Mouse (Mus musculus): ENCODE measurements around the gene Tmem100. TPM values are rescaled to one million over a fixed set of nuclear protein-coding genes. Genes with fewer than 3 reads are reported as not detected.

The Tmem100 gene
- polyA plus RNA-seq, 1 experiment from 2014 or later: 15.9 TPM

- no peak overlapping the region for H3K4me2 ChIP-seq
- peaks cover 14% of the 10 kb centered on the region for H3K27me3 ChIP-seq (replicated peaks)
- peaks cover 7% of the 10 kb centered on the region for H3K36me3 ChIP-seq
- no peak overlapping the region for H3K4me3 ChIP-seq
- WGBS: 90% methylated on average over 14 of the region's 14 CpGs
- H3K27ac ChIP-seq (ENCODE audit: poor library complexity, severe bottlenecking): no peak overlapping the region
- H3K9ac ChIP-seq: no peak overlapping the region
- peaks cover 20% of the 10 kb centered on the region for H3K4me1 ChIP-seq (replicated peaks)
- ATAC-seq (ENCODE audit: insufficient number of reproducible peaks, low FRiP score): no peak
- H3K9me3 ChIP-seq (replicated peaks): 0 out of 2 replicates have a peak, but pooled peaks cover 7% of the 10 kb centered on the region
These were observed 5.4 kb downstream of the Tmem100 start for GRCm38 (mm10) chr11:90035532-90035931.

DNA sequence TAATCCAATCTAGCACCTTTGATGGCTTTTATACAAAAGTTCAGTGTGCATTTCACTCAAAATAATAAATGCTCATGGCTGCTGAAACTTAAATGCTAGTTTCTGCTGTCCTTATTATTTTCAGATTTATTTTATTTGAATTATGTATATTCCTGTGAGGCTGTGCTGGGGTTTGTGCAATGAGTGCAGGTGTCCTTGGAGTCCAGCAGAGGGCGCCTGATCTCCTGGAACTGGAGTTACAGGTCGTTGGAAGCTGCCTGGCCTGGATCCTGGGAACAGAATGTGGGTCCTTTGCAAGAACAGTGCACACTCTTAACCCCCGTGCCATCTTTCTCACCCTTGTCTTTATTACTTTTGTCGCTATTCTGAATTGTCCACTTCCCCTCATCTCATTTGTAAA is 6.3 kb downstream of the Tmem100 start:
- H3K9ac ChIP-seq: no peak overlapping the region
- WGBS: 87% methylated on average over 4 of the region's 4 CpGs

GRCm38 (mm10) chr11:90038022-90038421 is 7.9 kb downstream of the Tmem100 start:
- ATAC-seq (ENCODE audit: insufficient number of reproducible peaks, low FRiP score): no peak
- no peaks in the 10 kb centered on the region for H3K27me3 ChIP-seq (replicated peaks)

More for the DNA sequence above, 6.3 kb downstream of the Tmem100 start:
- H3K9me3 ChIP-seq (replicated peaks): 0 out of 2 replicates have a peak, but pooled peaks cover 7% of the 10 kb centered on the region
- no peak overlapping the region for H3K4me3 ChIP-seq
- peaks cover 7% of the 10 kb centered on the region for H3K36me3 ChIP-seq
- no peak overlapping the region for H3K4me2 ChIP-seq
- H3K27me3 ChIP-seq (replicated peaks): peaks cover 10% of the 10 kb centered on the region
- no peak for ATAC-seq (ENCODE audit: insufficient number of reproducible peaks, low FRiP score)
- H3K4me1 ChIP-seq (replicated peaks): peaks cover 14% of the 10 kb centered on the region
- H3K27ac ChIP-seq (ENCODE audit: poor library complexity, severe bottlenecking): no peak overlapping the region

GRCm38 (mm10) chr11:90044459-90044858 is 14.3 kb downstream of the Tmem100 start:
- Histone ChIP-seq H3K36me3 (no peaks in the 10 kb centered on the region), H3K27ac (ENCODE audit: poor library complexity, severe bottlenecking) (no peak overlapping the region), H3K9me3 (replicated peaks) (0 out of 2 replicates have a peak, but pooled peaks cover 6% of the 10 kb centered on the region), H3K27me3 (replicated peaks) (no peaks in the 10 kb centered on the region; the same call in 1 of the 2 replicates), H3K4me2 (no peak overlapping the region), H3K4me1 (replicated peaks) (no peaks in the 10 kb centered on the region), H3K9ac (no peak overlapping the region), H3K4me3 (no peak overlapping the region)
- WGBS: 80% methylated on average over 4 of the region's 4 CpGs
- ATAC-seq (ENCODE audit: insufficient number of reproducible peaks, low FRiP score): no peak

More at GRCm38 (mm10) chr11:90038022-90038421, 7.9 kb downstream of the Tmem100 start:
- Histone ChIP-seq H3K9me3 (replicated peaks) (0 out of 2 replicates have a peak, but pooled peaks cover 9% of the 10 kb centered on the region), H3K4me3 (no peak overlapping the region), H3K36me3 (peaks cover 7% of the 10 kb centered on the region), H3K9ac (no peak overlapping the region), H3K4me1 (replicated peaks) (peaks cover 11% of the 10 kb centered on the region), H3K4me2 (no peak overlapping the region), H3K27ac (ENCODE audit: poor library complexity, severe bottlenecking) (no peak overlapping the region)
- WGBS: 22% methylated on average over 5 of the region's 5 CpGs

- no peaks in the 10 kb centered on the region for H3K36me3 ChIP-seq
- no peak overlapping the region for H3K27ac ChIP-seq (ENCODE audit: poor library complexity, severe bottlenecking)
- H3K9me3 ChIP-seq (replicated peaks): 0 out of 2 replicates have a peak, but pooled peaks cover 2% of the 10 kb centered on the region
- WGBS: 32% methylated on average over 7 of the region's 7 CpGs
- H3K4me3 ChIP-seq: no peak overlapping the region
- no peaks in the 10 kb centered on the region; the same call in 1 of the 2 replicates for H3K27me3 ChIP-seq (replicated peaks)
- no peak overlapping the region for H3K4me2 ChIP-seq
- H3K9ac ChIP-seq: no peak overlapping the region
- no peaks in the 10 kb centered on the region for H3K4me1 ChIP-seq (replicated peaks)
- no peak for ATAC-seq (ENCODE audit: insufficient number of reproducible peaks, low FRiP score)
These were observed 16.1 kb downstream of the Tmem100 start for GRCm38 (mm10) chr11:90046211-90046610.

GRCm38 (mm10) chr11:90047271-90047670 is 17.1 kb downstream of the Tmem100 start:
- Histone ChIP-seq H3K4me1 (replicated peaks) (no peaks in the 10 kb centered on the region), H3K36me3 (no peaks in the 10 kb centered on the region), H3K4me2 (no peak overlapping the region), H3K9me3 (replicated peaks) (0 out of 2 replicates have a peak, but pooled peaks cover 2% of the 10 kb centered on the region), H3K4me3 (no peak overlapping the region), H3K27ac (ENCODE audit: poor library complexity, severe bottlenecking) (no peak overlapping the region), H3K27me3 (replicated peaks) (no peaks in the 10 kb centered on the region; the same call in 1 of the 2 replicates), H3K9ac (no peak overlapping the region)
- WGBS: 58% methylated on average over 9 of the region's 9 CpGs
- ATAC-seq (ENCODE audit: insufficient number of reproducible peaks, low FRiP score): no peak

GRCm38 (mm10) chr11:90050016-90050415 is 19.9 kb downstream of the Tmem100 start:
- H3K4me2 ChIP-seq: no peak overlapping the region
- H3K4me1 ChIP-seq (replicated peaks): peaks cover 11% of the 10 kb centered on the region
- 78% methylated on average over 7 of the region's 7 CpGs for WGBS
- H3K9me3 ChIP-seq (replicated peaks): no peaks in the 10 kb centered on the region
- no peaks in the 10 kb centered on the region for H3K27me3 ChIP-seq (replicated peaks)
- no peak overlapping the region for H3K9ac ChIP-seq
- no peak overlapping the region for H3K4me3 ChIP-seq
- H3K36me3 ChIP-seq: no peaks in the 10 kb centered on the region
- no peak overlapping the region for H3K27ac ChIP-seq (ENCODE audit: poor library complexity, severe bottlenecking)
- ATAC-seq (ENCODE audit: insufficient number of reproducible peaks, low FRiP score): no peak

- Histone ChIP-seq H3K9me3 (replicated peaks) (no peaks in the 10 kb centered on the region), H3K4me1 (replicated peaks) (peaks cover 11% of the 10 kb centered on the region), H3K4me2 (no peak overlapping the region), H3K9ac (no peak overlapping the region), H3K27me3 (replicated peaks) (no peaks in the 10 kb centered on the region), H3K36me3 (no peaks in the 10 kb centered on the region), H3K27ac (ENCODE audit: poor library complexity, severe bottlenecking) (no peak overlapping the region), H3K4me3 (no peak overlapping the region)
- 75% methylated on average over 7 of the region's 7 CpGs for WGBS
- no peak for ATAC-seq (ENCODE audit: insufficient number of reproducible peaks, low FRiP score)
These were observed 22.6 kb downstream of the Tmem100 start for GRCm38 (mm10) chr11:90052785-90053184.

- H3K4me2 ChIP-seq: no peak overlapping the region
These were observed 23.7 kb downstream of the Tmem100 start for GRCm38 (mm10) chr11:90053820-90054219.

DNA sequence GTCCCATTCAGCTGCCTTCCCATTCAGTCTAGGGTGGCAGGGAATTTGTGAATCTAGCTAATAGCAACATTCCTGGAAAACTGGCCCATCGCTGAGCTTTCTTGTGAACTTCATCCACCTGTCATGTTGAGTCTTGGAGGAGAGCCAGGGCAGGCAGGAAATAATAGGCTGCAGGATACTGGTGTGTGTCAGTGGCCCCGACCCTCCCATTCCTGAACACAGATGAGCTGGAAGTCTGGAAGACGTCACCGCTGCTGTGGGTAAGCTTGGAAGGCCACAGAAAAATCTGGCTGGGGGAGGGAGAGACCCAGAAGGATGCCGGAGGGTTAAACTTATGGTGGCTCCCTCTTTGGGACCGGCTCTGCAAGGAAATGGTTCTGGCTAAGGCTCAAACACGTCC is 24.3 kb downstream of the Tmem100 start:
- Histone ChIP-seq H3K4me3 (no peak overlapping the region), H3K4me1 (replicated peaks) (peaks cover 11% of the 10 kb centered on the region), H3K4me2 (no peak overlapping the region), H3K36me3 (no peaks in the 10 kb centered on the region), H3K9ac (no peak overlapping the region), H3K9me3 (replicated peaks) (peaks cover 3% of the 10 kb centered on the region; the same call in 1 of the 2 replicates), H3K27me3 (replicated peaks) (no peaks in the 10 kb centered on the region), H3K27ac (ENCODE audit: poor library complexity, severe bottlenecking) (peak overlapping the region; percentile 60)
- 33% methylated on average over 7 of the region's 7 CpGs for WGBS
- peak; percentile 86; the same call in 1 of the 2 replicates for ATAC-seq (ENCODE audit: insufficient number of reproducible peaks, low FRiP score)

More at GRCm38 (mm10) chr11:90053820-90054219, 23.7 kb downstream of the Tmem100 start:
- no peaks in the 10 kb centered on the region for H3K9me3 ChIP-seq (replicated peaks)
- no peak overlapping the region for H3K4me3 ChIP-seq
- H3K27ac ChIP-seq (ENCODE audit: poor library complexity, severe bottlenecking): peak overlapping the region; percentile 60
- no peaks in the 10 kb centered on the region for H3K27me3 ChIP-seq (replicated peaks)
- no peak overlapping the region for H3K9ac ChIP-seq
- ATAC-seq (ENCODE audit: insufficient number of reproducible peaks, low FRiP score): no peak
- no peaks in the 10 kb centered on the region for H3K36me3 ChIP-seq
- peaks cover 11% of the 10 kb centered on the region for H3K4me1 ChIP-seq (replicated peaks)
- 72% methylated on average over 4 of the region's 4 CpGs for WGBS

DNA sequence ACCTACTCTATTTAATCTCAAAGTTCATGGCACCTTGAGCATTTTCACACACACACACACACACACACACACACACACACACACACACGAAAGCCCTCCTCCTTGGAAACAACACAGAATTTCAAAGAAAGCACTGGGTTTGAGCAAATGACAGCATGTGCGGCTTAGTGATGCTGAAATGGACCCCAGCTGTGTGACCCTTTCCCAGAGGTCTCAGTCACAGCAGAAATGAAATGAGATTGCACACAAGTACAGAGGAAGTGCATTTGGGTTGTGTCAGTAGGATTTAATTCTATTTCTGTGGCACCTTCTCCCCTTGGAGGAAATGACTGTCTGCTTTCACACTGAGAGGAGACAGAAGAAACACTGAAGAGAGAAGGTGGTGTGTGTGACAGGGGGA is 26.9 kb downstream of the Tmem100 start:
- no peak overlapping the region for H3K27ac ChIP-seq (ENCODE audit: poor library complexity, severe bottlenecking)
- no peak for ATAC-seq (ENCODE audit: insufficient number of reproducible peaks, low FRiP score)
- WGBS: 48% methylated on average over 2 of the region's 2 CpGs
- no peak overlapping the region for H3K4me2 ChIP-seq
- no peak overlapping the region for H3K4me3 ChIP-seq
- no peaks in the 10 kb centered on the region for H3K27me3 ChIP-seq (replicated peaks)
- peaks cover 7% of the 10 kb centered on the region; the same call in 1 of the 2 replicates for H3K9me3 ChIP-seq (replicated peaks)
- H3K4me1 ChIP-seq (replicated peaks): peaks cover 11% of the 10 kb centered on the region
- H3K9ac ChIP-seq: no peak overlapping the region
- H3K36me3 ChIP-seq: no peaks in the 10 kb centered on the region

DNA sequence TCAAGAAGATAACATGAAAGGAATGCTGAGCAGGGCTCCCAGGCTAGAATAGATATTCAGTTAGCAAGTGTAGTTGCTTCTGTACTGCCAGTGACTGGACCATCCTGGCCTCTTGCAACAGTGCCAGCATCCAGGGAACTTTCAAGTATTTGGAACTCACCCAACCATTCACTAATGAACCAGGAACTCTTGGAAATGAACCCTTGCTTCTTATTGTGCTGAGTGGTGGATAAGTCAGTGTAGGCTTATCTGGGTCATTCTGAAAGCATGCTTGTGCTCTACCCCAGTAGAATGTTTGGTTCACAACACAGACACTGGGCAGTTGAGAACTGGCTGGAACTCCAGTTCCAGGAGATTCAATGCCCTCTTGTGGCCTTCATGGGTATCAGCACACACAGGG is 29.1 kb downstream of the Tmem100 start:
- H3K4me2 ChIP-seq: no peak overlapping the region
- no peak overlapping the region for H3K27ac ChIP-seq (ENCODE audit: poor library complexity, severe bottlenecking)
- H3K9me3 ChIP-seq (replicated peaks): peaks cover 7% of the 10 kb centered on the region; the same call in 1 of the 2 replicates
- H3K27me3 ChIP-seq (replicated peaks): no peaks in the 10 kb centered on the region
- no peak for ATAC-seq (ENCODE audit: insufficient number of reproducible peaks, low FRiP score)
- H3K9ac ChIP-seq: no peak overlapping the region
- peaks cover 9% of the 10 kb centered on the region for H3K4me1 ChIP-seq (replicated peaks)
- H3K4me3 ChIP-seq: no peak overlapping the region
- no peaks in the 10 kb centered on the region for H3K36me3 ChIP-seq

All from heart, embryonic 12.5 days (tissue).